Mouse (Mus musculus): Measurements from ENCODE around the gene Gm5565.
"Not testable (repeated sequence)": the region's sequence is repeated elsewhere in the genome, so short reads cannot be mapped to it uniquely, and the experiment has no call there.

- TF ChIP-seq CTCF (IDR thresholded peaks at IDR 0.05); POLR2A (IDR thresholded peaks at IDR 0.05; ENCODE audit: insufficient read depth, low read depth, low read length); EP300 (IDR thresholded peaks at IDR 0.05; ENCODE audit: insufficient read depth, low read depth, low read length): not testable (repeated sequence)
Measured at GRCm38 (mm10) chr5:146170621-146171020, 10.3 kb upstream of the Gm5565 start, which contains the start of gene Gm6309.
